Mouse (Mus musculus) Muller cell, postnatal 12 days (primary cell): ENCODE results near the gene Sh3bp5l.

Experiments used
- DNase-seq: peaks from one replicate; pipeline ENCODE4 v3.0.0-alpha.2; 2015; ENCODE audit errors: inconsistent ontology term

The Sh3bp5l gene

DNA sequence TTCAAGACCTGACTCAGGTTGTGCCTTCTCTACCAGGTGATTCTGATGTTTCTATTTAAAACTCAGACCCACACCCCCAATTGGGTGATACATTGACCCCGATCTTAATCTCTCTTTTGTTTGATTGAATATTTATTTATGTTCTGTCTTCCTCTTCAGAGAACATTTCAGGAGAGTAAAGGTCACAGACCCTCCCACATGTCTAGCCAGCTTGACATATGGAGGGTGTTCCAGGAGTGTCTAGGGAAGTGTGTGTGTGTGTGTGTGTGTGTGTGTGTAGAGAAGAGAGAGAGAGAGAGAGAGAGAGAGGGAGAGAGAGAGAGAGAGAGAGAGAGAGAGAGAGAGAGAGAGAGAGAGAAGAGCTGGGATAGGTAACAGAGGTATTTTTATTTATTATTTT, 47.2 kb downstream of the Sh3bp5l start:
- no peak for DNase-seq

DNA sequence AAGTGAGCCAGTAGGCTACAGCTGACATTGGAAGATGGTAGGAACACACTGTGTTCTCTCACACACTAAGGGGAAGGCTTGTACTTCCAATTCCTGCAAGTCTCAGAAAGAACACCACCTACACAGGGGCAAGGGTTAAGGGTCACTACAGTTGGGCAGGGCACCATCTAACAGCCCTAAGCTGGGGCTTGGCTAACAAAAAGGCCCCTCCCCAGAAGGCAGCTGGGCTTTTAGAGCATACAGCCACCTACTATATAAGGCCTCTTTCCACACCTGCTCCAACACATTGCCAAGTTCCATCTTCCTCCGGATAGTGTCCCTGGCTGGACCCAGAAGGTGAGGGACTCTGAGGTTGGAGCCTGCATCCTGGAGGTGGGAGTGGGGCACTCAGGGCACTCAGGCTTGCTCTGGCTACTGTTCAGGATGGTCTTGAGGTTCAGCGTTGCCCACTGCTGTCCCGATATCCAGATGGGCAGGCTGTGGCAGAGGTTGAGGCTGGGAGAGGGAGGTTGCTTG, 48.3 kb downstream of the Sh3bp5l start, which contains the start of gene Lypd8:
Lypd8 (plus strand) TSS at position 281 of the 516 bp plus-strand sequence.
- DNase-seq = no peak

DNA sequence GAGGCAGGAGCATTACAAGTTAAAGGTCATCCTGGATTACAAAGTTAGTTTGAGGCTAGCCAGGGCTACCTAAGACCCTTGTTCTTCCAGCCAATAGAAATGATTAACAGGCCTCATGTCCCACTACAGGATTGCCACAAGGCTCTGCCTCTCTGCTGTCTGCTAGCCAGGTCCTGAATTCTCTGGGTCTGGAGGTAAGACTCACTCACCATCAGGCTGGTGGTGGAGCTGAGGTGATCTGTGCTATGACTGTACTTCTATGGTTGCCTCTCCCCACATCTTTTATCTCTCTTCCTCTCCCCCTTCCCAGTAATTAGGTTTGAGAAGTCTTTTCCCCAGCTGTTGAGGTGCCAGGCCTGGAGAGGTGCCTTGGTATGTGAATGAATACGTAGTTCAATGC, 49.0 kb downstream of the Sh3bp5l start:
- DNase-seq = no peak

DNA sequence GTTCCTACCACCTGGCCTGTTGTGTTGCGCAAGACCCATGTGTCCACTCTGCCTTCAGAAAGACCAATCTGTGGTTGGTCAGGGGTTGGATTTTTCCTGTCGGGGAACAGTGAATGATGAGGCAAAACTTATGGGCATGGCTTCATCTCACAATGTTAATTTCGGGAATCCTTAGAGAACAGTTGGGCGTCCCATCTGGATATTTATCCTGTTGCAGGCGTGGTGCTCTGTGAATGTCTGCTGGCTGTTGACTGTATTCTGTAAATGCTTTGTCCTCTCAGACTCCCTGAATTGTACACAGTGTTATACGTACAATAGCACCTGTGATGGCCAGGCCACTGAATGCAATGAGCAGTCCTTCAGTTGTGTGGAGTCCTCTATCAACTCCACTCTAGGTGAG, 51.9 kb downstream of the Sh3bp5l start:
- no peak for DNase-seq
